Mouse (Mus musculus): Measurements from ENCODE around the gene Olfr366. TPM values are rescaled to one million over a fixed set of nuclear protein-coding genes. Genes with fewer than 3 reads are reported as not detected.

Gene Olfr366
- not detected in 2 replicates for polyA plus RNA-seq (2012; ENCODE audit: low replicate concordance)

DNA sequence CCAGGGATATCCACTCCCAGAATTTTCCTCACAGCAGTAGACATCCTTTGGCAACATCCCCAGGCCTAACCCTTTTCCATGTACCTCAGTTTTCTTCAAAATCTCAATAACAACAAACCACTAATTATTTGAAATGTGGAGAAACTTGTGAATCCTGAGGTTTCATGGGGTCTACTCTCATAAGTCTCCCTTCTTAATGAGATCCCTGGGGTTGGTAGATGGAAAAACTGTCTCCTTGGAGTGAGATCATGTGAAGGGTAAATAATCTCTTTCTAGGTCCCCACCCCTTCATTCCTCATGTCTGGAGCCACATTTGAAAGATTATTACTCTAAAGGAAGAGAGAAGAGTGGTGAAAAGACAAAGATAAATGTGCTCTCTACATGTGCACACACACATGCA, at the start of gene Olfr366:
Gene Olfr366 (plus strand): TSS at position 301 of the 400 bp plus-strand sequence.

DNA sequence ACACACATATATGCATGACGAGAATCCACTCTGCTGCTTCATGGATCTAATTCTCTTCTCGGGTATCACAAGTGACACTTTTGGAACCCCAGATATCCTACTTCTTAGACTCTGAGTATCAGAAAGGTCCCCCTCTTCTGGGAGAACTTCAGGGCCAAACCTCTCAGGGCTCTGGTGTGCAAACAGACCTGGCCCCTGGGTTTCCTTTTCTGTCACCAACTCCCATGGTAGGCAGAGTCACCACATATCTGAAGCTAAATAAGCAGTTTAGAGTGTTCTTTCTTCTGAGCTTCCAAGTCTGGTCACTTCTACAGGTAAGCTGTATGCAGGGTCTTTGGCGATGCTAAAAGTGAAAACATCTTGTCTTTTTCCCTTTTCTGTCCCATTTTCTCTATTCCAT, 23.5 kb upstream of the Olfr366 start, which contains the start of gene Olfr365:
Gene Olfr365 (plus strand): TSS at position 301 of the 400 bp plus-strand sequence.

Other genes starting within 250 kb of the Olfr366 start
- gene Olfr357, start 217.7 kb upstream of the Olfr366 start, polyA plus RNA-seq (2012; ENCODE audit: low replicate concordance), result 0.03 TPM in 1 of 2 replicates, not detected in the other
- not detected in 2 replicates for gene Olfr358, start 202.2 kb upstream of the Olfr366 start, polyA plus RNA-seq (2012; ENCODE audit: low replicate concordance)
- not detected in 2 replicates for gene Olfr360, start 145.8 kb upstream of the Olfr366 start, polyA plus RNA-seq (2012; ENCODE audit: low replicate concordance)
- gene Olfr361, start 122.3 kb upstream of the Olfr366 start, polyA plus RNA-seq (2012; ENCODE audit: low replicate concordance), result not detected in 2 replicates
- not detected in 2 replicates for gene Olfr362, start 93.7 kb upstream of the Olfr366 start, polyA plus RNA-seq (2012; ENCODE audit: low replicate concordance)
- gene Olfr364-ps1, start 72.3 kb upstream of the Olfr366 start, polyA plus RNA-seq (2012; ENCODE audit: low replicate concordance), result not detected in 2 replicates
- gene Olfr365, start 23.4 kb upstream of the Olfr366 start, polyA plus RNA-seq (2012; ENCODE audit: low replicate concordance), result 0.05 TPM in 1 of 2 replicates, not detected in the other
- gene Olfr368, start 114.9 kb downstream of the Olfr366 start, polyA plus RNA-seq (2012; ENCODE audit: low replicate concordance), result not detected in 2 replicates
- 2.6 and 3.6 TPM in 2 replicates for gene Pdcl, start 147.8 kb downstream of the Olfr366 start, polyA plus RNA-seq (2012; ENCODE audit: low replicate concordance)
- 1.3 and 1.9 TPM in 2 replicates for gene Rc3h2, start 211.3 kb downstream of the Olfr366 start, polyA plus RNA-seq (2012; ENCODE audit: low replicate concordance)
- gene Zbtb26, start 231.6 kb downstream of the Olfr366 start, polyA plus RNA-seq (2012; ENCODE audit: low replicate concordance), result 0.23 and 0.63 TPM in 2 replicates
- 0.89 and 1.2 TPM in 2 replicates for gene Zbtb6, start 231.6 kb downstream of the Olfr366 start, polyA plus RNA-seq (2012; ENCODE audit: low replicate concordance)
- gene Rabgap1, start 231.7 kb downstream of the Olfr366 start, polyA plus RNA-seq (2012; ENCODE audit: low replicate concordance), result 1.3 and 2.3 TPM in 2 replicates